Mouse (Mus musculus): ENCODE results near the gene Wfdc10.
"Not testable (repeated sequence)": the region's sequence is repeated elsewhere in the genome, so short reads cannot be mapped to it uniquely, and the experiment has no call there.

Wfdc10 gene

GRCm38 (mm10) chr2:164655858-164656257, at the start of gene Wfdc10:
Gene Wfdc10, plus strand, starts transcription at chr2:164656046.
- peak in 1 of 2 experiments; percentile 2 for DNase-seq (ENCODE audit: low spot score in 2 of 2)

GRCm38 (mm10) chr2:164608781-164609180, 47.1 kb upstream of the Wfdc10 start:
- no peak for DNase-seq (ENCODE audit: low spot score in 2 of 2)

- not testable (repeated sequence) for DNase-seq (ENCODE audit: low spot score in 2 of 2)
These were observed 42.4 kb upstream of the Wfdc10 start, which contains the start of the genes Wfdc6b and Wfdc8 for GRCm38 (mm10) chr2:164613471-164613870. Gene Wfdc6b, plus strand, starts transcription at chr2:164613522. Gene Wfdc8, minus strand, starts transcription at chr2:164613626.

DNA sequence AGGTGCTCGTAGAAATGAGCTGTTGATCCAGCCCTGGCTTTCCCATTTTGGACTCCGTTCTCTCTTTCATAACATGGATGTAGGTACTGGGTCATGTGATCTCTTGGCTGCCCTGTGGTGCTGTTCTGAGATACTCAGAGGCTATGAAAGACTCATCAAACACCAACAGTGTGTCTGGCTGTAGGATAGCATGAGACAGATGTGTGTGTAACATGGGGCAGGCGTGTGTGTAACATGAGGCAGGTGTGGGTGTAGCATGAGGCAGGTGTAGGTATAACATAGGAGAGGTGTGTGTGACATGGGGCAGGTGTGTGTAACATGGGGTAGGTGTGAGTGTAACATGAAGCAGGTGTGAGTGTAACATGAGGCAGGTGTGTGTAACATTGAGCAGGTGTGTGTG, 40.5 kb upstream of the Wfdc10 start:
- no peak for DNase-seq (ENCODE audit: low spot score in 2 of 2)

DNA sequence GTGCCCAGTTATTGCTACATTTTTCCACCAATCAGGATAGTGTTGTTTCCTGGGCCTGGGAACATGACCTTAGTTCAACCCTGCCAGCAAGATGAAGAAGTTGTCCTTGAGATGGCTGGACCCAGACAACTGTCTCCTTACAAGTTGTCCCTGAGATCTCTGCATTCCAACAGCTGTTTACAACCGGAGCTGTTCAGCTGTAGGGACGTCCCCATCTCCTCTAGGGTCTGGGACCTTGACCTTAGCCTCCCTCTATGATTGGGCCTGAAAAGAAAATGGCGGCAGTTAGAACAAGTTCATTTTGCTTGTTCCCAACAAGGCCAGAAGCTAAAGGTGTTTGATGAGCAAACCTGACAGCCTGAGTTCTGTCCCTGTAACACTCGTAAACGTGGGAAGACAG, 36.8 kb upstream of the Wfdc10 start:
- DNase-seq (ENCODE audit: low spot score in 2 of 2), result no peak

DNA sequence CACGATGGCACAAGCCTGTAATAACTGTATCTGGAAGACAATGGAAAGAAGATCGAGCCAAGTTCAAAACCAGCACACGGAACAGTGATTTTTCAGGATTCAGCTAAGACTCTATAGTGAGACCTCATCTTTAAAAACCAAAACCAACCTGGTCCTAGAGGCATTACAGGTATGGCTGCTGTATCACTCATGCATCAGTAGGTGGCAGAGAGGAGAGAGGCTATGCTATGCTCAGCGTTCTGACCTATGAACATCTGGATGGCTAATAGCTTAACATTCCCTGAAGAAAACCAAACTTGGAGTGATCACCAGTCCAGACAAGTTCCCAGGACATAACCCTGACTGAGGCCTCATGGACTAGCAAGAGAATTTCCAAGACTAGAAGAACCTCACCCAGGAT, 34.1 kb upstream of the Wfdc10 start:
- no peak for DNase-seq (ENCODE audit: low spot score in 2 of 2)

GRCm38 (mm10) chr2:164635266-164635665, 20.6 kb upstream of the Wfdc10 start:
- DNase-seq (ENCODE audit: low spot score in 2 of 2), result no peak

- DNase-seq (ENCODE audit: low spot score in 2 of 2), result no peak
These were observed 17.1 kb upstream of the Wfdc10 start, which contains the start of gene Wfdc16 for GRCm38 (mm10) chr2:164638696-164639095. Gene Wfdc16, minus strand, starts transcription at chr2:164638796.

GRCm38 (mm10) chr2:164641129-164641528, 14.7 kb upstream of the Wfdc10 start:
- no peak for DNase-seq (ENCODE audit: low spot score in 2 of 2)

GRCm38 (mm10) chr2:164641881-164642673, 13.8 kb upstream of the Wfdc10 start:
- DNase-seq (ENCODE audit: low spot score in 2 of 2), result peak in 1 of 2 experiments; percentile 3

GRCm38 (mm10) chr2:164656483-164656882, 637 bp downstream of the Wfdc10 start, which contains the start of gene Wfdc9:
Gene Wfdc9, minus strand, starts transcription at chr2:164656583.
- DNase-seq (ENCODE audit: low spot score in 2 of 2), result no peak

- no peak for DNase-seq (ENCODE audit: low spot score in 2 of 2)
These were observed 9.0 kb downstream of the Wfdc10 start for GRCm38 (mm10) chr2:164664851-164665250.

DNA sequence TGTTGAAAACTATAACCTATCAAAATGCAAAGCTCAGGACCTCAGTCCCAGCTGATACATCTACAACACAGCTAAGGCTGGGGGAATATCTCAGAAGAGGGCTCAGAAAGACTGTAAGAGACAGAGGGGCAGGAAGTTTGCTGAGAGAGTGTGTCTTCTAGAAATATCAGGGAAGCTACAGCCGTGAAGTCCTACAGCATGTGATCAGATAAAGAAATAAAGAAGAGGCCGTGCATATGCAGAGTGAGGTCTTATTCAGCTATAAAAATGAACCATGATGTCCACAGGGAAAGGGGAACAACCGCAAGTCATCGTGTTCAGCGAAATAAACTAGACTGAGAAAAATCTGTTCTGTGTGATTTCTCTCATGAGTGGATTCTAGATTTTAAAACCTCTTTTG, 14.4 kb downstream of the Wfdc10 start:
- DNase-seq (ENCODE audit: low spot score in 2 of 2), result no peak

DNA sequence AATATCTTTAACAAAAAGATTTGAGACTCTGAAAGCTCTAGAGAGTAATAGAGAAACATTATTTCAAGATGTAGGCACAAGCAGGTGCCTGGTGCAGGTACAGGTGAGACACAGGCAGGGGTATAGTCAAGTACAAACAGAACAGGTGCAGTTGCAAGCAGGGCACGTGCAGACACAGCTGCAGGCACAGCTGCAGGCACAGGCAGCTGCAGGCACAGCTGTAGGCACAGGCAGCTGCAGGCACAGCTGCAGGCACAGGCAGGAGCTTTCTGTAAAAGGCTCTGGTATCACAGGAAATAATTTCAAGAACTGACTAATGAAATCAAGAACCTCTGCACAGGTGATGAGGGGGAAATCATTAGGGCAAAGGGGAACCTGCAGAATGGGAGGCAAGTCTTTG, 15.1 kb downstream of the Wfdc10 start:
- DNase-seq (ENCODE audit: low spot score in 2 of 2), result no peak

GRCm38 (mm10) chr2:164673987-164674386, 18.1 kb downstream of the Wfdc10 start, which contains the start of gene Wfdc11:
Gene Wfdc11, minus strand, starts transcription at chr2:164674087.
- DNase-seq (ENCODE audit: low spot score in 2 of 2), result peak; percentile 2 to 4

GRCm38 (mm10) chr2:164676103-164676502, 20.3 kb downstream of the Wfdc10 start:
- DNase-seq (ENCODE audit: low spot score in 2 of 2), result no peak

GRCm38 (mm10) chr2:164676916-164677685, 21.3 kb downstream of the Wfdc10 start:
- no peak for DNase-seq (ENCODE audit: low spot score in 2 of 2)

DNA sequence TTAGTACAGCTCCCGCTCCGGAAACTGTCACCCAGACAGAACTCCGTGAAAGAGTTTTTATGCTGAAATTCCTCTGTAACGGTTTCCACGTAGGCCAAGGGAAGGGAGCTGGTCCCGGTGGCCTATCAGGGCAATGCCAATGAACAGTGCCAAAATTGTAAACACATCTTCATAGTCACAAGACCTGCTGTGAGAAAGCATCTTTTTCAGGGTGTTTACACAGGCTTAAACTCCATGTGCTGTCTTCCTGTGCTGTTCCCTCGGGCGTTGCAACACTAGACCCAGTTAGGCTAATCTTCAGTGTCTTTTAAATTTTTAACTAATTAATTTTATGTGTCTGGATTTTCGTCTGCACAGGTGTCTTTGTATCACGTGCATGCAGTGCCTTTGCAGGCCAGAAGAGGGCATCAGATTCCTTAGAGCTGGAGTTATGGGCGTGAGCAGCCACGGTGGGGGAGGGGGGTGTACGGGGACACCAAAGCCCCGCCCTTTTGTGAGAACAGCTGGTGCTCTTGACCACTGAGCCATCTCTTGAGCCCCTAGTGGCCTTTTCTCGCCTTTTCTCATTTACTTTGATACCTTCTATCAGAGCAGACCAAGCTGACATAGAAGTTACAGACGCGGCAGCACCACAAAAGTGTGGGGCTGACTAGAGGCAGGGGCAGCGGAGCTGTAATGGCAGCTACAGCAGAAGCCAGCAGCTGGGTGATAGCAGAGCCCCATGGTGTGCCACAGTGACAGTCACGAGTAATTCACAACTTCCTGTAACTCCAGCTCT, 23.2 kb downstream of the Wfdc10 start:
- peak; percentile 47 to 60 for DNase-seq (ENCODE audit: low spot score in 2 of 2)

GRCm38 (mm10) chr2:164679906-164680305, 24.1 kb downstream of the Wfdc10 start:
- DNase-seq (ENCODE audit: low spot score in 2 of 2), result no peak

- DNase-seq (ENCODE audit: low spot score in 2 of 2), result no peak
These were observed 29.0 kb downstream of the Wfdc10 start, which contains the start of gene Wfdc13 for GRCm38 (mm10) chr2:164684807-164685206. Gene Wfdc13, plus strand, starts transcription at chr2:164685107.

DNA sequence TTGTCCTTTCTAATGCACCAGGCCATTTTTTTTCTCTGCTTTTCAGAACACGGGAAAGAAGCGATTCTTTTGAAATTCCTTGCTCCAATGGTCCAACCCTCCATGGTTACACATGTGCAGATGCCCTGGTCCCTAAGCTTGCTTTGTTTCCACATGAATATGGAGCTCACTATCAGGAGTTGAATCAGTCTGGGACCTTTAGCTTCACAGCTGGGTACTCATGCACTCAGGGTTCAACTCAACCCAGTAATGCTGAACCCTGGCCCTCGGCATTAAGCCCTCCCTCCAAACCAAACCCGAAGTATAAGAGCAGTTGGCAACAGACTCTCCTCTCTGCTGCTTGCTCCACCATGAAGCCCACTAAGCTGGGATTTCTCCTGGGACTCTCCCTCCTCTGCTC, 42.4 kb downstream of the Wfdc10 start, which contains the start of gene Spint4:
Spint4 (plus strand) TSS at position 301 of the 400 bp plus-strand sequence.
- no peak for DNase-seq (ENCODE audit: low spot score in 2 of 2)

DNA sequence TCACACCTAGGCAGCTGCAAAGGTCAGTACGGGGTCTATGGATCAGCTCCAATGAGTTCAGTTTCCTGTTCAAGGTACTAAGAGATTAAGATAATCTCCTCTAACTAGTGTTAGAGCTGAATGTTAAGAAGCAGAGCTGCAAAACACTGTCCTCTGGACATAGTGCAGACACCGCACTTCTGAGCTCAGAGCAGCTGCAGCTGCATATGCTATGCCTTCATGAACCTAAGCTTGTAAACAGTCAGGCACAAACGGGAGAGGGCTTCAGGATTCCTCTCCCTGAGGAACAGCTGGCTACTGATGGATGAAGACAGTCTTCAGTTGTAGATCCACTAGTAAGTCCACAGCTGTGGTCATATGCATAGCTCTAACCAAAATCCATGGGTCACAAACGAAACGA, 45.1 kb downstream of the Wfdc10 start:
- no peak for DNase-seq (ENCODE audit: low spot score in 2 of 2)

Data from frontal cortex, postnatal 36 days (tissue).